Mouse (Mus musculus): ENCODE measurements around the gene Hltf.

Gene Hltf

GRCm38 (mm10) chr3:20147647-20148046, 90.0 kb downstream of the Hltf start:
- no peak for DNase-seq

- no peak for DNase-seq
These were observed 92.9 kb downstream of the Hltf start for GRCm38 (mm10) chr3:20150511-20150910.

GRCm38 (mm10) chr3:20151651-20152050, 94.0 kb downstream of the Hltf start:
- no peak for DNase-seq

- peak; percentile 84 for DNase-seq
These were observed 97.1 kb downstream of the Hltf start, which contains the start of gene Gyg for GRCm38 (mm10) chr3:20154531-20155367. Gyg (minus strand) TSS chr3:20155317.

GRCm38 (mm10) chr3:20155476-20155875, 97.9 kb downstream of the Hltf start:
- no peak for DNase-seq

GRCm38 (mm10) chr3:20167487-20167886, 109.9 kb downstream of the Hltf start:
- DNase-seq, result no peak
